Mouse (Mus musculus) CH12F3 (cell line): ENCODE data around the gene Ndc1.
"Not testable (repeated sequence)": the region's sequence is repeated elsewhere in the genome, so short reads cannot be mapped to it uniquely, and the experiment has no call there.

Experiments used
- in situ Hi-C: fragments of 300-500 bp; cut with MboI; formaldehyde crosslinking; loops from 2 replicates; pipeline ENCODE4 v1.14.3; 2020; ENCODE audit warnings: low sequenced_read_pairs

Gene Ndc1

GRCm38 (mm10) chr4:107367567-107368314 lies at the start of gene Ndc1:
Ndc1 (plus strand) TSS chr4:107367784.
- in situ Hi-C loops = no loop called here

DNA sequence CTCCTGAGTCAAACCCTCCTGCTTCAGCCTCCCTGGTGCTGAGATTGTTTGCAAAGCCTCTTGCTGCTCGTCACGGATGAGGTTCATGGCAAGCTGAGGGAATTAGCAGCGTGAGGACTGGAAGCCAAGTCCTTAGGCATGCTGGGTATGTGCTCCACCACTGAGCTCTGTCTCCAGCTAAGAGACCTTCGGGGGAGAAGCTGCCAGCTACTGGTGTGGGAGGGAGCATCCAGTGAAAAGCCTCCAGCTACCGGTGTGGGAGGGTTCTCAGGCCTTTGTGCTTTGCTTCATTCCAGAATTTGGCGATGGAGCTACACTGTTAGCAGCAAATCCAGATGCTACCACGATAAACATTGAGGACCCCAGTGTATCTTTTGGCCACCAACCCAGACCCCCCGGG lies 48.9 kb upstream of the Ndc1 start:
- in situ Hi-C loops = no loop called here

DNA sequence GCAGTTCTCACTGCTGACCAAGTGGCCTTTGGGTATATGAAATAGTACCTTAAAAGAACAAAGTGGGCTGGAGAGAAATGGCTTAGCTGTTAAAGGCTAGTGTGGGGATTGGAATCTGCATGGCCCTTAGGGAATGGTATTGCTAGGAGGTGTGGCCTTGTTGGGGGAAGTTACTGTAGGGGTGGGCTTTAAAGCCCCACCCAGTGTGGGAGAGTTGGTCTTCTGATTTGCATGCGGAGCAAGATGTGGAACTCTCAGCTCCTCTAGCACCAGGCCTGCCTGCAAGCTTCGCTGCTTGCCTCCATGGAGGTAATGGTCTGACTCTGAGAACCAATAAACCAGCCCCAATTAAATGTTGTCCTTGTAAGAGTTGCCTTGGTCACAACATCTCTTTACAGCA lies 46.5 kb upstream of the Ndc1 start:
- in situ Hi-C loops = no loop called here

- in situ Hi-C loops = no loop called here
These were observed 44.5 kb upstream of the Ndc1 start for GRCm38 (mm10) chr4:107323113-107323512.

- in situ Hi-C loops = no loop called here
These were observed 39.1 kb upstream of the Ndc1 start for GRCm38 (mm10) chr4:107328530-107328929.

GRCm38 (mm10) chr4:107333514-107333913 lies 34.1 kb upstream of the Ndc1 start:
- in situ Hi-C loops = no loop called here

GRCm38 (mm10) chr4:107336356-107336755 lies 31.2 kb upstream of the Ndc1 start:
- in situ Hi-C loops = no loop called here

DNA sequence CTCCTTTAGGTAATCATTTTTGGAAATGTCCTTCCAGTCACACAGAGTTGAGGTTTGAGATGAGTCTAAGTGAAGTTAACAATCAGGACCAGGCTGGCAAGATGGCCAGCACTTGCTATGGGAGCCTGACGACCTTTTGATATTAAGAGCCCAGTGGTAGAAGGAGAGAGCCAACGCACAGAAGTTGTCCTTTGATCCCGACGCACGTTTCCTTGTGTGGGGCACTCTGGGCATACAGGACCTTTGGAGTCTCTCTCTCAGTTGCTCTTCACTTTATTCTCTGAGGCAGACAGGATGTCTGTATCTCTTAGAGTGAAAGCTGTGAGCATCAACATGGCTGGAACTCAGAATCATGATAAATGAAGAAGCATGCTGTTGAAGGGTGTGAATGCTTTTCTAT lies 30.1 kb upstream of the Ndc1 start:
- in situ Hi-C loops = no loop called here

- in situ Hi-C loops = loop anchor here (10.0 kb wide), 1 partner anchor 97 kb away; no protein-coding TSS in a partner anchor
These were observed 26.2 kb upstream of the Ndc1 start for GRCm38 (mm10) chr4:107341354-107341753.

GRCm38 (mm10) chr4:107344612-107345011 lies 23.0 kb upstream of the Ndc1 start:
- in situ Hi-C loops = loop anchor here (10.0 kb wide), 1 partner anchor 100 kb away; no protein-coding TSS in a partner anchor

- in situ Hi-C loops = loop anchor here (10.0 kb wide), 1 partner anchor 102 kb away; no protein-coding TSS in a partner anchor
These were observed 20.4 kb upstream of the Ndc1 start for GRCm38 (mm10) chr4:107347221-107347620.

DNA sequence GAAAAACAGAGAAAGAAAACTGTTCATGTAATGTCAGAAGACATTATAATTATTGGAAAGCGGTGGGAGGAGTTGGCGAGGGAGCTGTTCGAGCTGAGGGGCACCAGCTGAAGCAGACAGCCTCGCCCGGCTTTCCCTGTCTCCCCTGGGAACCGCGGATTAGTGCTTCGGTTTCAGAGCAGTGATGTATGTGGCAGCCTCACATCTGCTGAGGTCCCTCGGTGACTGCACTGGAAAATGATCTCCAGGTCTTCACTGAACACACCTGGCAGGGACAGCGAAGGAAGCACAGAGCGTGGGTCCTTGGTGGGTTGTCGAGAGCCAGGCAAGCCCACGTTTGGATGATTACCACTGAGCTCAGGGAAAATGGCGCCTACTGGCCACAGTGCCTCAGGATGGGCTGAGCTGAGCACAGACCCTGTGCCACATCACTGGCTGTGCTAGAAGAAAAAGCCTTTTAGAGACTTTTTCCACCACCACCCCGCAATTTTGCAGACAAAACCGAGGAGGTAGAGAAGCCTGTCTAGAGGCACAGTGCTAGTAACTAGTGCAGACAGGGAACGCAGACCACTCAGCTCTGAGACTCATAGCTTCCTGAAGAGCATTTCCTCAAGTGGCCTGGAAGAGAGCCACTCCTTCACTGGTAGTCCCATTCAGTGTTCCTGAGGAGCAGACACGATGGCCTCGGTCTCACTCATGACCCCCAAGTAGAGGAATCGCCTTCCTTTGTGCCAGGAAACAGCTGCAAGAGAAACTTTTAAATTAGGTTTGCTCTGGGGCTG lies 18.9 kb upstream of the Ndc1 start:
- in situ Hi-C loops = loop anchor here (10.0 kb wide), 1 partner anchor 104 kb away; no protein-coding TSS in a partner anchor

DNA sequence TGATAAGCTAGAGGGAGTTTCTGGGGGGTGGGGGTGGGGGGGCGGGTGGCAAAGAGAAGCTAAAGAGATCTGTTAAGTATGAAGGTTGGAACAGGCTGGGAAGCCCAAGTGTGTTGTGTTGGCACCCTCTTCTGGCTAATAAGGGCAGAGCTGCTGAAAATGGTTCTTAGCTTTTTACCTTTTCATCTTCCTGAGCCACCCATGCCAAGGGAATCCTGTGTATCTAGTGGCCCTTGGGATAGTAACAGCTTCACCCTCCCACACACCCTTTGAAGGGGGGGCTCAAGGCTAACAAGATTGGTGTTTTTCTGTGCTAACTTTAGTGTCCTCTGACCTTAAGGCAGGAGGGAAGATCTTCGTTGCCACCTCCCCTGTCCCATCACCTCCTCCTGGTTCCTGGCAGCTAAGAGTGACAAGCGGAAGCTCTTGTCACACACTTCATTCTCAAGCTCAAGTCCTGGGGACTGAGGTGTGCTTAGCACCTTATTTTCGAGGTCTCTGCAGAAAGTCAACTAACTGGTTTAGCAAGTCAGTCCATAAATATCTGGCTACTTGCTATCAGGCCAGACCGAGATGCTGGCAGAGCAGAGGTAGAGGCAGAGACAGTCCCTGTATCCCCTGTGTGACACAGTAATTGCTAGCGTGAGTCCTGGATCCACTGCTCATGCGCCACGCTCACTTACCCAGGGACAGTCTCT lies 18.1 kb upstream of the Ndc1 start:
- in situ Hi-C loops = loop anchor here (10.0 kb wide), 1 partner anchor 105 kb away; no protein-coding TSS in a partner anchor

- in situ Hi-C loops = no loop called here
These were observed 16.2 kb upstream of the Ndc1 start for GRCm38 (mm10) chr4:107351368-107351767.

DNA sequence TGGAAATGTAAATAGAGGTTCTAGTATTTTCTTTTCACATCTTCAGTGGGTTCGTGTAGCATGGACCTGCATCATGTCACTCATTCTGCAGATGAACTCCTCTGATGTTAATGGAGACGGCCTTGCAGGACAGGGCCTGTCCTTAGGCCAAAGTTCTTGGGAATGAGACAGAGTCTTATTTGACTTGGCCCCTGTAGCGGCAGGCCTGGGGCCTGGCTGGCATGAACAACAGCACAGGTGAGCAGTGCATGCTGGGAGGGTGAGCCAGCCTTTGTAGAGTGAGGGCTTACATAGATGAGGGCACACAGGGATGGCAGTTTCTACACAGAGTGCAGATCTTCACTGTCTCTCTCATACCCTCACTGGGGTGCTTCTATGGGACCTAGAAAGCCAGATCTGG lies 14.0 kb upstream of the Ndc1 start:
- in situ Hi-C loops = no loop called here

GRCm38 (mm10) chr4:107354126-107354525 lies 13.5 kb upstream of the Ndc1 start:
- in situ Hi-C loops = no loop called here

GRCm38 (mm10) chr4:107354543-107354942 lies 13.0 kb upstream of the Ndc1 start:
- in situ Hi-C loops = no loop called here

- in situ Hi-C loops = not testable (repeated sequence)
These were observed 10.4 kb upstream of the Ndc1 start for GRCm38 (mm10) chr4:107357172-107357571.

DNA sequence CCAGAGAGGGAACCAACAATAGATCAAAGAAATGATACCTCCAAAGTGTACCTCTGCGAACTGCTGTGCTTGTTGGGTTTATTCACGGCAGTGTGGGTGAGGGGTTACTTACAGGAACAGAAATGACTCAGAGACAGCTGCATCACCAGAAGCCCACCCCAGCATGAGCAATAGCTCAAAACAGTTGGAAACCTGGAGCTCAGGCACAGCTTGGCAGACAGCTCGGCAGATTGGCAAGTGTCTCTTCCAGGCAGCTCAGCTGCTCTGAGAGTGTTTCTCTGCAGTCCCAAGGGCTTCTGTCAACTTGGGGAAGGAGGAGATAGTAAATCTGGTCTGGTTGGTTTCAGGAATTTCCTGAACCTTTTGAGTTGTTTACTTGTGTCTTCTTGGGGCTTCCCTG lies 9.1 kb upstream of the Ndc1 start:
- in situ Hi-C loops = no loop called here

DNA sequence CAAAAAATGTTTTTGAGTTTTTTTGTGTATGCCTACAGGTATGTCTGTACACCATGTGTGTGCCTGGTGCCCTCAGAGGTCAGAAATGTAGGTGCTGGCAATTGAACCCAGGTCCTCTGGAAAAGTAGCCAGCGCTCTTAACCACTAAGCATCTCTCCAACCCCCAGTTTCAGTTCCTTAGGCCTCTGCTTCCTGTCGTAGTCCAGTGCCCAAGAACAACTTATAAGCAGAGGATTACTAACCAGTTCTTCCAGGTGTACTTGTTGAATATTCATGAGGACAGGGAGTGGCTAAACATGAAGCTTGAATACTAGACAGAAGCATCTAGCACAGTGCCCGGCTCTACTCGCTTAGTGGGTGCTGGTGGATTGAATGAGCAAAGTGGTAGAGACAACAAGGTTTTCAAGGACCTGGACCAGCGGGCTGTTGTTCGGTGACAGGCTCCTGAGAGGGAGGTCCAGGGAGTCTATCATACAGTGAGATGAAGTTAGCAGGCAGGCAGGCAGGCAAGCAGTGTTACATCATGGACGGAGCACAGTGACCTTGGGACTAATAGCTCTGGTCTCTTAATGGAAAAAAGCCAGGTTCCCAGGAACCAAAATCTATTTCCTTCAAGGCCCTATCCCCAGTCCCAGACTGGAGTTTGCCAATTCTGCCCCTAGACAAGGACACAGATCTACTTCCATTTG lies 7.0 kb upstream of the Ndc1 start:
- in situ Hi-C loops = no loop called here

DNA sequence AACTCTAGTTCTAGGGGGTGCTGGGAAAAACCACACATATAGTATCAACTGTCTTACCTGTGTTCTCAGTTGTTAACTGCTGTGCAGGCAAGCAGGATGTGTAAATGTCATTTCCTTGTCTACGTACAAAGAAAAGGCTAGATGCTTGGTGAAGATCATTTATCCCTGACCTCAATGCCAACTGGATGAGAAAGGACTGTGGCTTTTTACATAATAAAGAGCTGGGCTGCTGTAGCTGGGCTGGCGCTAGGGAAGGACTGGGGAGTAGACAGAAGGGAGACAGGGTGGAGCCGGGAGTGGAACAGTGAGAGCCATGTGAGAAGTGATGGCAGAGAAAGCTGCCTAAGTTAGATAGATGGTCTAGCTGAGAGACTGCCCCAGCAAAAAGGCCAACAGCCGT lies 4.8 kb upstream of the Ndc1 start:
- in situ Hi-C loops = no loop called here
